Mouse (Mus musculus) gonadal fat pad, adult 2 months (tissue): ENCODE measurements around the gene Pnp. TPM values are rescaled to one million over a fixed set of nuclear protein-coding genes. Genes with fewer than 3 reads are reported as not detected.
"Not testable (repeated sequence)": the region's sequence is repeated elsewhere in the genome, so short reads cannot be mapped to it uniquely, and the experiment has no call there.

Source experiments
- DNase-seq: peaks from one replicate; pipeline ENCODE4 v3.0.0-alpha.2; 2012; ENCODE audit warnings: low read depth
- polyA plus RNA-seq: library from polyadenylated mRNA; depleted of rRNA; stranded (reverse); fragments of >200 nt; gene quantifications from 2 replicates; pipeline ENCODE4 v1.2.3, GENCODE M21; 2012; rRNA removed

The Pnp gene
- polyA plus RNA-seq, 1 experiment: 74.1 TPM

DNA sequence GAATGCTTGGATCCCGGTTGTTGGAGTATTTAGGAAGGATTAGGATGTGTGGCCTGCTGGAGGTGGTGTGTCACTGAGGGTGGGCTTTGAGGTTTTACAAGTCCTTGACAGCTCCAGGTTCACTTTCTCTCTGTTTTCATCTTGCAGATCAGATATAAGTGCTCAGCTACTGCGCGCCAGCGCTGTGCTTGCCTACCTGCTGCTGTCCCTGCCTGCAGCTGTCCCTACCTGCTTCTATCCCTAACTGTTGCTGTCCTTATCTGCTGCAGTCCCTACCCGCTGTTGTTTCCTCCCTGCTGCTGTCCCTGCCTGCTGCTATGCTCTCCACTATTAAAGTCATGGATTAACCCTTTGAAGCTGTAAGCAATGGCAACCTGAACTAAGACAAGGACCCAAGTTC, 44.1 kb downstream of the Pnp start:
- no peak for DNase-seq

DNA sequence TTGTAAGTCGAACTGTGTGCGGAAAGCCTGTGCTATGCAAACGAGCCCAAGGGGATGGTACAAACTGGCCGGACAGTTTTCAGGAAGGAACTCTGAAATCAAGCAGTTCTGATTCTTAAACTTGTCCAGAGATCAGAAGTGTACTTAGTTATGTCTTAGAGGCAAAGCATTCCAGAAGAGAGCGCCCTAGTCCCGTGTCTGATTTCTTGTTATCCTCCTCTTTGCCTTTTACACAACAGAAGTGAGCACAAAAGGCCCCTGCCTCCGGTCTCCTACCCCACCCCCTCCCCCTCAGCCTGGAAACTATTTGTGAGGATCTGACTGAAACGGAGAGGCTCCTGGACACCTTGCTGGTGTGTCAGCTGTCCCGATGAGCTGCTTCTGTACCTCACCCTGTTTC, 45.8 kb downstream of the Pnp start:
- DNase-seq: no peak

DNA sequence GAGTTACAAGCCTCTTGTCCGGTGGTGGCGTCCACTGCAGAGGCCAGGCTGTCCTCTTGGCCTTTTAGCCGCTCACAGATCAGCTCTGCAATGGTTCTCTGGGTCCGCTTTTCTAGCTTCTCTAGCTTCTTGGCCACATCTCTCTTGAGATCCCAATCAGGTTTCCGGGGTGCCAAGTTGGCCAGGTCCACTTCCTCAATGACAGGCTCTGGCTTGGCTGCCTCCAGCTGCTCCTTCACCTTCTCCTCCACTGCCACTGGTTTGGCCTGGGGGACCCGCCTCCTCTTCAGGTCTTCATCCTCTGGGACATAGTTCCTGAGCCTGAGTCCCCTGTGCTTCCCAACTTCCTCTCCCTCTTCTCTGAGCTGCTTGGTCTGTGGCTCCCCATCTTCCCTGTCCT, 47.6 kb downstream of the Pnp start:
- not testable (repeated sequence) for DNase-seq

DNA sequence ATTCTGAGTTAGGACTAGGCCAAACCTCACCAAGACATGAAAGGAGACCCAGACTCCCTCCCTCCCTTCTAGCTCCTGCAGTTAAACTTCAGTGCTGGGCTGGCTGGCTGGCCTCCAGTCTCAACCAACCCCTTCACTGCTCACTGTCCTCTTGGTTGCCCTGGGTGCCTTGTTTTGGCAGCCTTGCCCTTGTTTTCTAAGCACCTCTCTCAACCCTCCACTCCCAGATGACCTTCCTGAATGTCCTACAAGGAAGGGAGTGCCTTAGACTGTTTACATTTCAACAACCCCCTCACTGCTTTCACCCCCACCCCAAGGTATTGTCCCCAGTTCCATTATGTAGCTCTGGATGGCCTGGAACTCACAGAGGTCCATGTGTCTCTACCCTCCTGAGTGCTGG, 48.7 kb downstream of the Pnp start:
- DNase-seq: no peak

DNA sequence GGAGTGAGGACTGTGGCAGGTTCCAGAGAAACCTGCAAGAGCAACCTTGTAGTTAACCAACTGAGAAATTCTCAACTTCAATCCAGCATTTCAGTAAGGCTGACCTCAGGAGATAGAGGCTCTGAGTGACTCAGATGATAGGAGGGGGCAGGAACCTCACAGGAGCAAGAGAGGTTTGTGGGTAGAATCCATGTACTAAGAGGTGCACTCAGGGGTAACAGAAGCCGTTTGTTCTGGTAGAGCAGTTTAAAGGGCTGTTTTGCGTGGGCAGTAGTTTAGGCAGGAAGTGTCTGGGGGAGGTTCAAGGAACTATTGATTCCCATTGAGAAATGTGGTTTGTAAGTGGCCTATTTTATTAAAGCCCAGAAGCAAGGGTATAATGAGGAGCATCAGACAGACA, 50.3 kb downstream of the Pnp start:
- DNase-seq: no peak

DNA sequence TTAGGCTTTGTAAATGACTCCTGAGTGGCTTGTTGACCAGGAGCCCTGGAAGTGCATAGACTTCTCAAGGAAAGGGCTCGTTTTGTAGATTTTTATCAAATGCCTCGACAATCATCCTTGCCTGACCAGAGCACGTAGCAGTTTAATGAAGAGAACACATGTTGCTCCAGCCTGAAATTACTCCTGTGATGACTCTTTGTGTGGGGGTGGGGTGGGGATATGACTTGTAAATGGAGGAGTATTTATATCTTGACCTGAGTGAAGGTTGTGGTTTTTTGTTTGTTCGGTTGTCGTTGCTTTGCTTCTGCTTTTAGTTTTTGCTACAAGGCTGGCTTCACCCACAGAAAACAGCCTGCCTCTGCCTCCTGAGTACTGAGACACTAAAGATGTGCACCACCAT, 51.0 kb downstream of the Pnp start:
- no peak for DNase-seq

DNA sequence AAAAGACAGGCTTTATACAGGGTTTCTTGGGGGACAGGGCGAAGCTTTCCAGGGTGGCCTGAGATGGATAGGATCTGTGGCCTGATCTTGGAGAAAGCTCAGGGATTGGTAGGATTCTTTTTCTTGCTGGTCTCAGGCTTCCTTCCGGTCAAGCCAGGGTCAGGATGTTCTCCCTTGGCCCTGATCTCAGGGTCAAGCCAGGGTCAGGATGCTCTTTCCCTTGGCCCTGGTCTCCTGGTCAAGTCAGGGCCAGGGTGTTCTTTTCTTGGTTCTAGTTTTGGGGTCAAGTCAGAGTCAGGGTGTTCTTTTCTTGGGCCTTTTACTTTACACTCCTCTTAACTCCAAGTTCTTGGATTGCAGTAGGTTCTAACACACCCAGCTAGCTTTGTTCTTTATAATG, 56.8 kb downstream of the Pnp start:
- DNase-seq: no peak

DNA sequence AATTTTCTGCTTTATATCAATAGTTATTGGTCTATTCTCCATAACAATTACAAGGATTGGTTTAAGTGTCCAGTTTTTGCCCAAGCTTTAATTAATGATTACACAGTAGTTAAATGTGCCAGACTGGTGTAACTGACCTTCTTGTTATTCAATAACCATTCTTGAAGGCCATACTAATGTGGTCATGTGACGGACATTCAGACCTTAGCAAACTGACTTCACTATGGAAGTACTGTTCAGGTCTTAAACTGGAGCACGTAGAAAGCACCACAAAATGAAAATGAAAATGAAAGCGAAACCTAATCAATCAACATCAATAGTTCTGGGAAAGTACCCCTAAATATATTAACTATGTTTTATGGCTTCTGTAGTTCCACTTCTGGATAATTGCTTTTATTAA, 60.2 kb downstream of the Pnp start:
- no peak for DNase-seq

DNA sequence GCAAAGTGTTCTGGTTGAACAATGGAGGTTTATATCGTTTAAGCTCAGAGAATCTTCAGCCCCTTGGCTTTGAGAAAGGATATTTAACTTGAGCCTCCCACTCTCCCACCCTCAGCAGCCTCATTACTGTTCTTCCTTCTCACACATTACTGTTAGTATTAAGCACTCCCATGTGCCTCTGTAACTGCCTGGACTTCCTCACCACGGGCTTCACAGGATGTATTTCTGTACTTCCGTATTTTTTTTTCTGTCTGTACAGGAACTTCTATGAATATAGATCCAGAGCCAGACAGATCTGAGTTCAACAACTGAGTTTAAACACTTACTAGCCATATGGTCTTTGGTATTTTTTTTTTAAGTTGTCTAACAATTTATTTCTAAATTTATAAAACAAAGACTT, 66.2 kb downstream of the Pnp start:
- no peak for DNase-seq

DNA sequence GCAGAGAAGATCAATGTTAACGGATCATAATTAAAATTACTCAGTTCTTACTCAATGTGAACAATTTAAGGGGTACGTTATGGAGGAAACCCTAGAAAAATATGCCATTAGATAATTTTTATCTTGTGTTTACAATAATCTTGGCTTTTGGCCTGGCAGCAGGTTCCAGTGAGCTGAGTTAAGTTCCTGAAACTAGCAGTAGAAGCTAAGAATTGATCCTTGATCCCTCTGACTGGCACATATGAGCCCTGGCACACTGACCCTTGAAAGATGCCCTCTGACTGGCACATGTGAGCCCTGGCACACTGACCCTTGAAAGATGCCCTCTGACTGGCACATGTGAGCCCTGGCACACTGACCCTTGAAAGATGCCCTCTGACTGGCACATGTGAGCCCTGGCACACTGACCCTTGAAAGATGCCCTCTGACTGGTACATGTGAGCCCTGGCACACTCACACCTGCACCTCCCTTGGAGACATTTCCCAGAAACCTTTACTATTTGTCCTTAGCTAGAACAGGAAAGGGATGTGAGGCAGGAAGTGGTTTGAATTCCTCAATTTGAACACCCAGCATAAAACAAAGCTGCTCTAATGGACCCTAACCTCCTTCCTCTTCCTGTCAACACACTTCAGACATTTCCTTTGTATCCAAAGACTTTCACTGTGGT, 67.3 kb downstream of the Pnp start:
- no peak for DNase-seq

DNA sequence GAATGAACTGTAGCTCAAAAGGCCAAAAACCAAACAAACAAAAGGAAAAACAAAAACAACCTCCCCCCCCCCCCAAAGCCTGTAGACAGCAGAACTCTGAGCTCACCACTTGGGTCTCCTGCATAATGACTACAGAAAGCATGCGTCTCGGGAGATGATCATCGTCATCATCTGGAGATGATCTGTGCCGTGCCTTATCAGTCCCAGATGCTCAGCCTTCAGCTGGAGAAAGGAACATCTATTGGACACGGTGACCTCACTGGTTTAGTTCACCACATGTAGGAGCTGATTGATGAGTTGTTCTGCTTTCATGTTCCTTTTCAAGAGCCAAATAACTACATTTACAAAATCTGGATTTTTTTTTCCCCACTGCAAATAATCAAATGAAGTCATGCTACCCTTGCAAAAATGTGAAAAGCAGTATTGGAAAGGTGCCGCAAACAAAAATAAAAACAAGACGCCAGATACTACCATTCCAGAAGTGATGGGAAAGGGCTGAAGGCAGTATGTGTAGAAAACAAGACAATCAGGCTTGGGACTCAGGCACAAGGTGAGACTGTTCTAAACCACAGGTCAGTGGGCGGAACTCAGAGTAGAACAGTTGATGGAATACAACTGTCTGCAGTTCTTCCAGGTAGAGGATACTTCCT, 76.4 kb downstream of the Pnp start, which contains the start of gene Rnase10:
Rnase10 (plus strand) TSS at position 600 of the 650 bp plus-strand sequence.
- no peak for DNase-seq

DNA sequence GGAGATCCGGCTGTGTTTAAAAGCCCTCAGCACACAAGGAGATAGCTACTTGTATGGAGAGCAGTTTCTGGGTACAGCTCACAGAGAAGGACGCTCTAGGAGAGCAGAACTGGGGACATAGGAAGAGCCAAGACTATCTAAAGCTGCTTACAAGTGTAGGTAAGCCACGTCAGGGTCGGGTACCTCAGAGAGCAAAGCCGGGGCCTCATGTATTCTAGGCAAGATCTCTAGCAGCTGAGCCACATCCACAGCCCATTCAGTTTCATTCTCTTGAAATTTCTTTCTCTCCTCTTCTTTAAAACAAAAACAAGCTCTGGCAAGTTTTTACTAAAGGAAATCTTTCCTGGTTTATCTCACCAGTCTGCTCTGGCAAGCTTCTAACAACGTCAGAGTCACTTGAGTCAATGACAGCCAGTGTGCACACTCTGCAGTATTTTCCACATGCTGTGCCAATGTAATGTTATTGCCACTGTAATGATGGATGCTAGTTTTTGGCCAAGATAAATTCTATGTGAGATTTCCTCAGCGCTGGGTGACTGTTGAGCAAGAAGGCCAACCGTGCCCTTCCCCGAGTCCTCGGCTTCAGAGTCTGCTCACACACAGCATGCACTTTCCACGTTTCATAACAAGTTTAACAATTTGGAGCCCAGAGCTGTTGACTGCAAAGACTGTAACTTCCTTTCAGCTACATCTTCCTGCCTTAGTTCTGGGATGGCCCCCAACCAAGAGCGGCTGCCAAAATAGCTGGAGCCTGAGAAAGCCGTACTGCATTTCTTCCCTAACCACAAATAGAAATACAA, 77.2 kb downstream of the Pnp start:
- DNase-seq: peak; percentile 98

DNA sequence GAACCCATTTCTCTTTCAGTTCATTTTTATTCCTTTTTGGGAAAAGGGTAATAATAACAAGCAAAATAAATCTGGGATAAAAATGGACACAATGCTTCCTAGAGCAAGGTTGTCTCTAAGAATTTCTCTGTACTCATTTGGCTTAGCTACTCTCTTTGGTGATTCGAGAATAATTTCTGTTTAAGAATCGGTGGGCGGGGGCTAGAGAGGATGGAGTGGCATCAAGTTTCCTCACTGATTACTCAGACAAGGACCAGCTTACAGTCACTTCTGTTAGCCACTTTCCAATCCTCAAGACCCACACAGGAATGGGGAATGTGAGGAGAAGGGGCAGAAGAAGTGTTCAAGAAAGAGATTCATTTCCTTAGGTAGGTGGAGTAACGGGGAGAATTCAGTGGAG, 77.9 kb downstream of the Pnp start:
- DNase-seq: no peak

DNA sequence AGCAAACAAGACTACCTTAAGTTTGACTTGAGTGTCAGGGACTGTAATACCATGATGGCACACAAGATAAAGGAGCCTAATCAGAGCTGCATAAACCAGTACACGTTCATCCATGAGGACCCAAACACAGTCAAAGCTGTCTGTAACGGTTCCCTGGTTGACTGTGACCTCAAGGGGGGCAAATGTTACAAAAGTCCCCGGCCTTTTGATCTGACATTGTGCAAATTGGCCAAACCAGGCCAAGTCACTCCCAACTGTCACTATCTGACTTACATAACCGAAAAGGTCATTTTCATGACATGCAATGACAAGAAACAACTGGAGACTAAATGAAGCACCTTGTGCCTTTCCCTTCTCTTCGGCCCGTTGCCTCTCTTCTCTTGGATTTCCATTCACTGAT, 78.7 kb downstream of the Pnp start:
- no peak for DNase-seq

DNA sequence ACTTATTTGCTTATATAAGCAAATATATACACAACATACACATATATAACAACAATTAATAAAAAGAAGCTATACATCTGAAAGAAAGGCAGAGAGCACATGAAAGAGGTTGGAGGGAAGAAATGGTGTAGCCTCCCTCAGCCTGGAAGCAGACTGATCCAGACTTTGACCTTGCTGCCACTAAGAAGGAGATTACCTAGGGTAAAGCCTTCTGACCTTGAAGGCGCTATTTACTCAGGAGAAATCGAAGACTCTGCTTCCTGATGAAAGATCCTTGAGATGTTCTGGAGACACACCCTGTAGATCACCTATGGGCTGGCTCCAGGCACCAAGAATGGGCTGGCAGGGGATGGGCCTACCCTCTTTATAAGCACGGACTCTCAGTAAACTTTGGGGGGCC, 83.8 kb downstream of the Pnp start:
- not testable (repeated sequence) for DNase-seq

Other genes starting within 250 kb of the Pnp start
- not detected in 2 replicates for gene Olfr747, start 237.9 kb upstream of the Pnp start, polyA plus RNA-seq
- gene Olfr748, start 223.7 kb upstream of the Pnp start, polyA plus RNA-seq: not detected in 2 replicates
- gene Olfr749, start 186.0 kb upstream of the Pnp start, polyA plus RNA-seq: not detected in 2 replicates
- gene Ttc5, start 145.6 kb upstream of the Pnp start, polyA plus RNA-seq: 31.9 and 32.5 TPM in 2 replicates
- 0.07 TPM in 1 of 2 replicates, not detected in the other for gene Ccnb1ip1, start 123.3 kb upstream of the Pnp start, polyA plus RNA-seq
- gene Parp2, start 123.2 kb upstream of the Pnp start, polyA plus RNA-seq: 27.1 and 33.3 TPM in 2 replicates
- 29.1 and 43.4 TPM in 2 replicates for gene Tep1, start 60.5 kb upstream of the Pnp start, polyA plus RNA-seq
- gene Klhl33, start 33.6 kb upstream of the Pnp start, polyA plus RNA-seq: 2.1 and 2.2 TPM in 2 replicates
- gene Osgep, start 6.2 kb upstream of the Pnp start, polyA plus RNA-seq: 88.0 and 102 TPM in 2 replicates
- gene Apex1, start 6.1 kb upstream of the Pnp start, polyA plus RNA-seq: 53.7 and 58.3 TPM in 2 replicates
- 94.6 and 111 TPM in 2 replicates for gene Pip4p1, start 226 bp upstream of the Pnp start, polyA plus RNA-seq
- gene Gm49342, start 13.4 kb downstream of the Pnp start, polyA plus RNA-seq: 59.5 and 96.5 TPM in 2 replicates
- 5.4 and 6.8 TPM in 2 replicates for gene Pnp2, start 24.9 kb downstream of the Pnp start, polyA plus RNA-seq
- gene Rnase10, start 76.7 kb downstream of the Pnp start, polyA plus RNA-seq: 894 and 1,367 TPM in 2 replicates
- gene Rnase9, start 110.8 kb downstream of the Pnp start, polyA plus RNA-seq: 470 and 637 TPM in 2 replicates
- 17.1 and 17.8 TPM in 2 replicates for gene Rnase11, start 119.1 kb downstream of the Pnp start, polyA plus RNA-seq
- gene Rnase12, start 126.6 kb downstream of the Pnp start, polyA plus RNA-seq: 504 and 632 TPM in 2 replicates
- 0.09 TPM in 1 of 2 replicates, not detected in the other for gene Olfr750, start 143.4 kb downstream of the Pnp start, polyA plus RNA-seq
- gene Rnase4, start 160.0 kb downstream of the Pnp start, polyA plus RNA-seq: 151 and 247 TPM in 2 replicates
- 13.6 and 20.6 TPM in 2 replicates for gene Ang, start 160.1 kb downstream of the Pnp start, polyA plus RNA-seq
- gene Eddm3b, start 183.3 kb downstream of the Pnp start, polyA plus RNA-seq: 172 and 185 TPM in 2 replicates
- 14.7 and 16.5 TPM in 2 replicates for gene Rnase6, start 192.8 kb downstream of the Pnp start, polyA plus RNA-seq
- gene Rnase1, start 215.7 kb downstream of the Pnp start, polyA plus RNA-seq: 5.1 and 7.5 TPM in 2 replicates
- not detected in 2 replicates for gene Rnase2b, start 231.2 kb downstream of the Pnp start, polyA plus RNA-seq